Mouse (Mus musculus): ENCODE results near the gene 2200002D01Rik. TPM values are rescaled to one million over a fixed set of nuclear protein-coding genes. Genes with fewer than 3 reads are reported as not detected.
"Not testable (repeated sequence)": the region's sequence is repeated elsewhere in the genome, so short reads cannot be mapped to it uniquely, and the experiment has no call there.

2200002D01Rik gene
- polyA plus RNA-seq, 1 experiment from 2014 or later = 1.7 TPM

DNA sequence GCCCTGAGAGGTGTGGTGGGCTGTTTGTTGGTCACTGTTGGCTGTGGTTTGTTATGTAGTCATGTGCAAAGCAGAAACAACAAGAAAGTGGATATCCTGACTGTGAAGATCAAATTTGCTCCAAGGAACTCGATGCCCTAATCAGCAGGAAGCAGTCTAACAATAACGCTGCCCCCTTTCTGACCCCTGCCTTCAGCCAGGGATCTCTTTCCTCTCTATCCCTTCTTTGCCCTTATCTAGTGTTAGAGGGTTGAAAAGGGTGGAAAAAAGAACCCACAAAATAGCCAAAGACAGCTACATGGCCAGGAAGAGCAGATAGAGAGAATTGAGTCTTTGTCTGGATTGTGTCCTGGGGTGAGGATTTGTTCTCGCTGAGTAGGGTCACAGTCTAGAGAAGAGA lies 17.7 kb downstream of the 2200002D01Rik start:
- H3K27ac ChIP-seq = no peak overlapping the region
- peaks cover 50% of the 10 kb centered on the region for H3K27me3 ChIP-seq
- no peak for ATAC-seq (ENCODE audit: low FRiP score, low read depth)
- H3K9ac ChIP-seq = no peak overlapping the region
- H3K36me3 ChIP-seq = no peaks in the 10 kb centered on the region
- H3K4me2 ChIP-seq (replicated peaks) = no peak overlapping the region
- H3K4me1 ChIP-seq = peaks cover 6% of the 10 kb centered on the region
- 51% methylated on average over 3 of the region's 3 CpGs for WGBS
- H3K4me3 ChIP-seq = no peak overlapping the region
- no peaks in the 10 kb centered on the region for H3K9me3 ChIP-seq

DNA sequence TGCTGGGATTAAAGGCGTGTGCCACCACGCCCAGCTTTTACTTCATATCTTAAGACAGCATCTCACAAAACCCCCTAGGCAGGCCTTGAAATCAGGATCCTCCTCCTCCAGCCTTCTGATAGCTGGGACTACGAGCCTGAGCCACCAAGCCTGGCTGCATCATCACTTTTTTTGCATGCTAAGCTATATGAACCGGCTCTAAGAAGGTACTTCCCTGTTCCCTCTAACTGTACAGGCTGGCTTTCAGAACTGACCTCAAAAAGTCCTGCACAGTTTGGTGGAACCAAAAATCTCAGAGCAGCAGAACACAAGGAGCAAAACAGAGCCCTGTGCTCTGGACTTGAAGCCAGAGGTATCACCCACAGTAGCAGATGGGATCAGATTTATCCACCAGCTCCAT lies 20.1 kb downstream of the 2200002D01Rik start:
- H3K4me1 ChIP-seq = peaks cover 15% of the 10 kb centered on the region
- 72% methylated on average over 4 of the region's 4 CpGs for WGBS
- peaks cover 41% of the 10 kb centered on the region for H3K27me3 ChIP-seq
- ATAC-seq (ENCODE audit: low FRiP score, low read depth) = no peak
- H3K9ac ChIP-seq = no peak overlapping the region
- no peaks in the 10 kb centered on the region for H3K9me3 ChIP-seq
- H3K4me3 ChIP-seq = no peak overlapping the region
- H3K27ac ChIP-seq = no peak overlapping the region
- H3K36me3 ChIP-seq = peaks cover 4% of the 10 kb centered on the region; the same call in 1 of the 2 replicates
- no peak overlapping the region for H3K4me2 ChIP-seq (replicated peaks)

DNA sequence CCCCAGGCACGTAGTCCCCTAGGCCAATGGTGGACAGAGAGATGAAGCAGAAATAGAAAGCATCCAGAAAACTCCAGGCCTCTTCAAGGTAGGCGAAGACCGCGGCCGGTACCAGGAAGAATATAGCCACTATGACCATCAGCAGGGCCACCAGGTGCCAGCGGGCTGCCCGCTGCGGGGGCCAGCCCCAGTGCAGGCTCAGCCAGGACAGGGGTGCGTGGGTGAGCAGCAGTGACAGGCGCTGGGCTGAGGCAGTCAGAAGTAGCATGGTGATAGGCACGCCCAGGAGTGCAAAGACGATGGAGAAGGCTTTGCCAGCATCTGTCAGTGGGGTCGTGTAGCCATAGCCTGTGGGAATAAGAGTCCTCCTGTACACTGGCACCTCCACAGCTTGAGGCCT lies 22.7 kb downstream of the 2200002D01Rik start:
- H3K4me1 ChIP-seq = peaks cover 10% of the 10 kb centered on the region
- ATAC-seq (ENCODE audit: low FRiP score, low read depth) = no peak
- peaks cover 3% of the 10 kb centered on the region; the same call in 1 of the 2 replicates for H3K9me3 ChIP-seq
- H3K4me2 ChIP-seq (replicated peaks) = peak overlapping the region; percentile 41; the same call in 1 of the 2 replicates
- H3K27me3 ChIP-seq = peaks cover 14% of the 10 kb centered on the region
- no peak overlapping the region for H3K27ac ChIP-seq
- WGBS = 75% methylated on average over 13 of the region's 13 CpGs
- peak overlapping the region; percentile 48; the same call in 1 of the 2 replicates for H3K9ac ChIP-seq
- H3K36me3 ChIP-seq = peaks cover 4% of the 10 kb centered on the region; the same call in 1 of the 2 replicates
- H3K4me3 ChIP-seq = no peak overlapping the region

DNA sequence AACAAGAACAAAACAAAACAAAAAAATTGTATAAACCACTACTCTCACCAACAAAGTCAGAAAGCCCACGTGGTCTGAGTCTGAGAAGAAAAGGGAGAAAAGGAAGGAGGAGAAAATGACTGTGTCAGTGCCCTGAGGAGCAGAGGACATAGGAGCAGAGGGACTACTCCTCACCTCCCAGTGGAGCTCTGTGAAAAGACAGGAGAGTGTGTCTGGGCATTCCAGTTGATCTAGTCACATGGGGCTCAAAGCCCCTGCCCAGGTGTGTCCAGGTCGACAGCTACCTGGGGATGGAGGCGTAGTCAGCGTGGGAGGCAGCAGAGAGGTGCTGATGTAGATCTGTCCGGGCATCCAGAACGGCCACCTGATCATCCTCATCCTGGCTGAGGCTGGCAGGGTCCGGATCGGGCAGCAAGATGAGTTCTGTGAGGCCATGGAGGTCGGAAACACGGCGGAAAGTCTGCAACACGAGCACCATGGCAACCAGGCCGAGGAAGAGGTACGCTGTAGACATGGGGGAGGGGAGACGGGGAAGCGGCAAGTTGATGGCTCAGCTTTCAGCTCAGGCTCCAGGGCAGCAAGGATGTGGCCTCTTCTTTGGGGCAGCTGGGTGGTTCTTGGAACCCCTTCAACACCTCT lies 23.4 kb downstream of the 2200002D01Rik start:
- Histone ChIP-seq H3K36me3 (peaks cover 4% of the 10 kb centered on the region; the same call in 1 of the 2 replicates), H3K4me1 (peaks cover 10% of the 10 kb centered on the region), H3K27ac (no peak overlapping the region), H3K4me2 (replicated peaks) (peak overlapping the region; percentile 41), H3K4me3 (no peak overlapping the region), H3K27me3 (peaks cover 7% of the 10 kb centered on the region), H3K9ac (peak overlapping the region; percentile 48; the same call in 1 of the 2 replicates), H3K9me3 (peaks cover 9% of the 10 kb centered on the region)
- ATAC-seq (ENCODE audit: low FRiP score, low read depth) = no peak
- 9% methylated on average over 16 of the region's 16 CpGs for WGBS

DNA sequence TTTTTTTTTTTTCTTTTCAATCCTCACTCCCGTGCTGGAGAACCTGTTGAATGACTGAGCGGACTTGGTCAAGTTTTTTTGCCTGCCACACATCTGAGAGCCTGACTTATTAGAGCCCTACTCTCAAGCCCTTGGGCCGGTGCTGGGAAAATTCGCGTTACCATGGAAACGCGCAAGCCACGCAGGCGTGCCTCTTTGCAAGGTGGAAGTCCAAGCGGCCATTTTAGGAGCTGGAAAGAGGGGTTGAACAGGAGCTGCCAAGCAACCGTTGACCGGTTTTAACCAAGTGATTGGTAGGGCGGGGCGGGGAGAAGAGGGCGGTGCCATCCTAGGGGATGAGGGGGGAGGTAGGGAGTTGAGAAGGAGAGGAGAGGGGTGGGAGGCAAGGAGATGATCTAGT lies 33.4 kb downstream of the 2200002D01Rik start:
- WGBS = 44% methylated on average over 15 of the region's 15 CpGs

DNA sequence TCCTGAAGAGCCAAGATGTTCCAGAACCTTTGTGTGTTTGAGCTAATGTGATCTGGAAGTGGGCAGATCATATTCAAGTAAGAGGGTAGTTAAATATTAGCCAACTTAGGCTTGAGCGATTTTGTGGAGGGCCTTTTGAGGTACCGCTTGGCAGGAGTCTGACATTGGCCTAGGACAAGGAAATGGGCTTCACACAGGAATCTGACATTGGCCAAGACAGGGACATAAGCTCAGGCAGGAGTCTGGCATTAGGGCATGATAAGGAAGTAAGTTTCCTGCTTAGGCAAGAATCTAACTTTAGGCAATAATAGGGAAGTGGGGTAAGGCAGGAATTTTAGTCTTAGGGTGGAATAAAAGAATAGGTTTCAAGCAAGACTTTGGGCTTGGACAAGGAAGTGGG lies 34.0 kb downstream of the 2200002D01Rik start:
- Histone ChIP-seq H3K9me3 (no peaks in the 10 kb centered on the region), H3K4me2 (replicated peaks) (peak overlapping the region; percentile 59), H3K27me3 (peaks cover 16% of the 10 kb centered on the region), H3K9ac (no peak overlapping the region), H3K4me1 (0 out of 2 replicates have a peak, but pooled peaks cover 4% of the 10 kb centered on the region), H3K27ac (no peak overlapping the region), H3K36me3 (no peaks in the 10 kb centered on the region), H3K4me3 (peak overlapping the region; percentile 20; the same call in 1 of the 2 replicates)
- ATAC-seq (ENCODE audit: low FRiP score, low read depth) = no peak
- 73% methylated on average over 2 of the region's 2 CpGs for WGBS

More for the DNA sequence above, 33.4 kb downstream of the 2200002D01Rik start:
- 0 out of 2 replicates have a peak, but pooled peaks cover 4% of the 10 kb centered on the region for H3K4me1 ChIP-seq
- H3K27ac ChIP-seq = no peak overlapping the region
- H3K4me3 ChIP-seq = no peak overlapping the region
- no peak for ATAC-seq (ENCODE audit: low FRiP score, low read depth)
- H3K36me3 ChIP-seq = no peaks in the 10 kb centered on the region
- peaks cover 16% of the 10 kb centered on the region for H3K27me3 ChIP-seq
- H3K9me3 ChIP-seq = peaks cover 6% of the 10 kb centered on the region
- H3K9ac ChIP-seq = no peak overlapping the region
- no peak overlapping the region for H3K4me2 ChIP-seq (replicated peaks)

DNA sequence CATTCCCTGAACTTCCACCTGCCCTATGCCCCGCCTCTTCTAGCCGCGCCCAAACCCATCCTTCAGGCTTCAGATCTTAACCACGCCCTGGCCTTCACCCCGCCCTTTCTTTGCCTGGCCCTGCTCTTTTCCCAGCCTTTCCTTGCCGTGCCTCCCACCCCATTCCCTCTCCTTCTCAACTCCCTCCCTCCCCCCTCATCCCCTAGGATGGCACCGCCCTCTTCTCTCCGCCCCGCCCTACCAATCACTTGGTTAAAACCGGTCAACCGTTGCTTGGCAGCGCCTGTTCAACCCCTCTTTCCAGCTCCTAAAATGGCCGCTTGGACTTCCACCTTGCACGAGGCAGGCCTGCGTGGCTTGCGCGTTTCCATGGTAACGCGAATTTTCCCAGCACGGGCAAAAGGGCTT lies 34.6 kb downstream of the 2200002D01Rik start, which contains the start of gene Catsperg1:
Gene Catsperg1, minus strand, starts transcription at position 361 of the 408 bp plus-strand sequence.
- H3K4me2 ChIP-seq (replicated peaks) = peak within 1 kb of the TSS; percentile 59
- H3K27me3 ChIP-seq = peaks cover 16% of the 10 kb centered on the region
- H3K36me3 ChIP-seq = no peaks in the 10 kb centered on the region
- 2% methylated on average over 20 of the region's 20 CpGs for WGBS
- no peak within 1 kb of the TSS for H3K27ac ChIP-seq
- H3K9me3 ChIP-seq = no peaks in the 10 kb centered on the region
- H3K9ac ChIP-seq = no peak within 1 kb of the TSS
- H3K4me3 ChIP-seq = peak within 1 kb of the TSS; percentile 20
- peak; percentile 45; the same call in 1 of the 2 replicates for ATAC-seq (ENCODE audit: low FRiP score, low read depth)
- H3K4me1 ChIP-seq = 0 out of 2 replicates have a peak, but pooled peaks cover 4% of the 10 kb centered on the region

DNA sequence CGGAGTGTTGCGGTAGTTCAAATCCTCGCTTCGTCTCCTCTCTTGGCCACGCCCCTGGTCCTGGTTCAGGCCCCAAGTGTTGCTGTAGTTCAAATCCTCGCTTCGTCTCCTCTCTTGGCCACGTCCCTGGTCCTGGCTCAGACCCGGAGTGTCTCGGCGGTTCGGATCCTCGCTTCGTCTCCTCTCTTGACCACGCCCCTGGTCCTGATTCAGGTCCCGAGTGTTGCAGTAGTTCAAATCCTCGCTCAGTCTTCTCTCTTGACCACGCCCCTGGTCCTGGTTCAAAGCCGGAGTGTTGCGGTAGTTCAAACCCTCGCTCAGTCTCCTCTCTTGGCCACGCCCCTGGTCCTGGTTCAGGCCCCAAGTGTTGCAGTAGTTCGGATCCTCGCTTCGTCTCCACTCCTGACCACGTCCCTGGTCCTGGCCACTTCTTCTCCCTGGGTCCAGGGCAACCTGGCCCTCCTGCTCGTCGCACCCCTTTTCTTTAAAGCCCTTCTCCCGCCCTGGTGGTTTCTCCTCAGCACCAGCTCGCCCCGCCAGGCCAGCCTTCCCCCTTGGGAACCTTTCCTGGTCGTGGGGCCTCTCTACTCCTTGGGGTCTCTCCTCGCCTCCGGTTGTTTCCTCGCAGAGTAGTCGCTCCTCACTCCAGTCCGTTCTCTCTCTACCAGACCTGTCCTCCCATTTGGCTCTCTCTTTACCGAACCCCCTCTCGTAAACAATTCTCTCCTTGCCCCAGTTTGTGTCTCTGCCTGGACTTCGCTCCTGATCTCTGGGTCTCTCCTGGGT lies 35.3 kb downstream of the 2200002D01Rik start:
- H3K4me3 ChIP-seq = peak overlapping the region; percentile 20
- WGBS = 18% methylated on average over 40 of the region's 40 CpGs

GRCm38 (mm10) chr7:29212199-29212765 lies 36.0 kb downstream of the 2200002D01Rik start:
- Histone ChIP-seq H3K9me3 (no peaks in the 10 kb centered on the region), H3K27me3 (peaks cover 16% of the 10 kb centered on the region), H3K36me3 (no peaks in the 10 kb centered on the region), H3K9ac (no peak overlapping the region), H3K4me2 (replicated peaks) (peak overlapping the region; percentile 59), H3K27ac (no peak overlapping the region), H3K4me1 (0 out of 2 replicates have a peak, but pooled peaks cover 4% of the 10 kb centered on the region), H3K4me3 (peak overlapping the region; percentile 41)
- no peak for ATAC-seq (ENCODE audit: low FRiP score, low read depth)
- 17% methylated on average over 26 of the region's 26 CpGs for WGBS

More for the DNA sequence above, 35.3 kb downstream of the 2200002D01Rik start:
- H3K36me3 ChIP-seq; ATAC-seq (ENCODE audit: low FRiP score, low read depth); H3K27ac ChIP-seq; H3K4me1 ChIP-seq; H3K9ac ChIP-seq; H3K9me3 ChIP-seq: not testable (repeated sequence)
- peaks cover 16% of the 10 kb centered on the region for H3K27me3 ChIP-seq
- peak overlapping the region; percentile 59 for H3K4me2 ChIP-seq (replicated peaks)

GRCm38 (mm10) chr7:29211415-29212198 lies 36.7 kb downstream of the 2200002D01Rik start:
- Histone ChIP-seq H3K27ac (no peak overlapping the region), H3K9ac (peak overlapping the region; percentile 48; the same call in 1 of the 2 replicates), H3K9me3 (no peaks in the 10 kb centered on the region), H3K4me1 (0 out of 2 replicates have a peak, but pooled peaks cover 4% of the 10 kb centered on the region), H3K27me3 (peaks cover 16% of the 10 kb centered on the region), H3K36me3 (no peaks in the 10 kb centered on the region), H3K4me2 (replicated peaks) (peak overlapping the region; percentile 59), H3K4me3 (peak overlapping the region; percentile 41)
- WGBS = 6% methylated on average over 34 of the region's 34 CpGs
- ATAC-seq (ENCODE audit: low FRiP score, low read depth) = peak; percentile 74

DNA sequence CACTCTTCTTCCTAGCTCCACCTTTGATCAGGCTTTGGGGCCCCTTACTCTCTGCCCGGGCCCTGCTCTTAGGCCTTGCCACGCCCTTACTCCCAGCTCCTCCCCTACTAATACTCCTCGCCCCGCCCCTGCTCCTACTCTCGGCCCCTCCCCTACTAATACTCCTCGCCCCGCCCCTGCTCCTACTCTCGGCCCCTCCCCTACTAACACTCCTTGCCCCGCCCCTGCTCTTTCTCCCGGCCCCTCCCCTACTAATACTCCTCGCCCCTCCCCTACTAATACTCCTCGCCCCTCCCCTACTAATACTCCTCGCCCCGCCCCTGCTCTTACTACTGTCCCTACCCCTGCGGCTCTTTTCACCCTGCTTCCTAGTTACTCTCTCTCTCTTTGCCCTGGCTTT lies 37.3 kb downstream of the 2200002D01Rik start:
- 29% methylated on average over 14 of the region's 15 CpGs for WGBS
- ATAC-seq (ENCODE audit: low FRiP score, low read depth) = peak; percentile 34; the same call in 1 of the 2 replicates
- not testable (repeated sequence) for H3K36me3 ChIP-seq, H3K9me3 ChIP-seq, H3K4me1 ChIP-seq, H3K9ac ChIP-seq, H3K27ac ChIP-seq
- Histone ChIP-seq H3K27me3 (peaks cover 16% of the 10 kb centered on the region), H3K4me3 (peak overlapping the region; percentile 41), H3K4me2 (replicated peaks) (peak overlapping the region; percentile 59)
